Mouse (Mus musculus): Measurements from ENCODE around the gene Rrp7a. TPM values are rescaled to one million over a fixed set of nuclear protein-coding genes. Genes with fewer than 3 reads are reported as not detected.

Gene Rrp7a
- total and polyA plus RNA-seq, 3 experiments: 34.0 to 126 (median 73.2) TPM

DNA sequence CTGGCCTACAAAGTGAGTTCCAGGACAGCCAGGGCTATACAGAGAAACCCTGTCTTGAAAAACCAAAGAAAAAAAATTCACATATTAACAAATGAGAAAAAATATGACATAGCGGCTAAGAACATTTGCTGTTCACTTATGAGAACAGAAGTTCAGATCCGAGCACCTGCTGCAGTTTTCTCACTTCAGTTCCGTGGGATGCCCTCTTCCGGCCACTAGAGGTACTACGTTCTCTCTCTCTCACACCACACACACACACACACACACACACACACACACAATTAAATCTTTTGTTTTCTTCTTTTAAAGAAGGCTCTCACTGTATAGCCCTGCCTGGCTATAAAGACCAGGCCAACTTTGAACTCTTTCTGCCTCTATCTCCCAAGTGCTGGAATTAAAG is 54.3 kb downstream of the Rrp7a start:
- no peaks in the 10 kb centered on the region for H3K9me3 ChIP-seq (replicated peaks)
- no peak for DNase-seq (ENCODE audit: low spot score)
- TF ChIP-seq CTCF (IDR thresholded peaks at IDR 0.05; ENCODE audit: low read depth, low read length): no peak
- TF ChIP-seq TAL1 (conservative IDR thresholded peaks at IDR 0.05; ENCODE audit: low read depth, low read length): no peak
- TF ChIP-seq GATA1 (IDR thresholded peaks at IDR 0.05; ENCODE audit: borderline replicate concordance, low read length): no peak
- TF ChIP-seq GATA2 (IDR thresholded peaks at IDR 0.05; ENCODE audit: borderline replicate concordance, low read depth, low read length): no peak
- no peak for TF ChIP-seq POLR2AphosphoS5 (IDR thresholded peaks at IDR 0.05; ENCODE audit: insufficient replicate concordance, low read depth, low read length)
- no peak for ATAC-seq (ENCODE audit: extremely low read depth, insufficient number of reproducible peaks, low FRiP score, poor library complexity, severe bottlenecking)
- no peaks in the 10 kb centered on the region for H3K4me1 ChIP-seq (ENCODE audit: insufficient read depth, low read depth, low read length)
- peaks cover 4% of the 10 kb centered on the region for H3K27me3 ChIP-seq (ENCODE audit: insufficient read depth, low read length)
- H3K4me3 ChIP-seq (ENCODE audit: low read depth, low read length): no peak overlapping the region
- H3K36me3 ChIP-seq (replicated peaks): no peaks in the 10 kb centered on the region

DNA sequence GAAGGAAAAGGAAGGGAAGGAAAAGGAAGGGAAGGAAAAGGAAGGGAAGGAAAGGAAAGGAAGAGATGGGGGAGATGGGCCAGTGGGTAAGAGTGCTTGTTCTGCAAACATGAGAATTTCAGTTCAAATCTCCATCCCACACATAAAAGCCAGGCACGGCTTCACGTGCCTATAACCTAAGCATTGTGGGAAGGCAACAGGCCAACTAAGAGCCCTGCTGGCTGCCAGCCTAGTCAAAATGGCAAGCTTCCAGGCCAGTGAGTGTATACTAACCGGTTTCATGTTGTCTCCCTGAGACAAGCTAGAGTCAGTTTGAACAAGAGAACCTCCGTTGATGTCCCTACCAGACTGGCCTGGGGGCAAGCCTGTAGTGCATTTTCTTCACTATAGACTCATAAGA is 57.1 kb downstream of the Rrp7a start:
- DNase-seq (ENCODE audit: low spot score) (no peak), ATAC-seq (ENCODE audit: extremely low read depth, insufficient number of reproducible peaks, low FRiP score, poor library complexity, severe bottlenecking) (no peak)
- H3K4me1 ChIP-seq (ENCODE audit: insufficient read depth, low read depth, low read length): no peaks in the 10 kb centered on the region
- TF ChIP-seq POLR2AphosphoS5 (IDR thresholded peaks at IDR 0.05; ENCODE audit: insufficient replicate concordance, low read depth, low read length) (no peak), GATA2 (IDR thresholded peaks at IDR 0.05; ENCODE audit: borderline replicate concordance, low read depth, low read length) (no peak), GATA1 (IDR thresholded peaks at IDR 0.05; ENCODE audit: borderline replicate concordance, low read length) (no peak), CTCF (IDR thresholded peaks at IDR 0.05; ENCODE audit: low read depth, low read length) (no peak), TAL1 (conservative IDR thresholded peaks at IDR 0.05; ENCODE audit: low read depth, low read length) (no peak)
- no peaks in the 10 kb centered on the region for H3K9me3 ChIP-seq (replicated peaks)
- H3K4me3 ChIP-seq (ENCODE audit: low read depth, low read length): no peak overlapping the region
- no peaks in the 10 kb centered on the region for H3K36me3 ChIP-seq (replicated peaks)
- peaks cover 7% of the 10 kb centered on the region for H3K27me3 ChIP-seq (ENCODE audit: insufficient read depth, low read length)

Other genes starting within 250 kb of the Rrp7a start
- 126 and 146 TPM in 2 replicates for gene Tcf20, start 134.9 kb downstream of the Rrp7a start, total RNA-seq (2014; fragmentation: Nextera tagmentation)
- gene Tcf20, start 134.9 kb downstream of the Rrp7a start, total RNA-seq (2017): 116 and 128 TPM in 2 replicates
- gene Tcf20, start 134.9 kb downstream of the Rrp7a start, polyA plus RNA-seq (2012): 24.2 and 26.1 TPM in 2 replicates
- gene Nfam1, start 89.5 kb downstream of the Rrp7a start, total RNA-seq (2014; fragmentation: Nextera tagmentation): not detected in 2 replicates
- 0.60 and 0.81 TPM in 2 replicates for gene Nfam1, start 89.5 kb downstream of the Rrp7a start, total RNA-seq (2017)
- 0.03 and 0.09 TPM in 2 replicates for gene Nfam1, start 89.5 kb downstream of the Rrp7a start, polyA plus RNA-seq (2012)
- 25.4 and 40.5 TPM in 2 replicates for gene Serhl, start 33.3 kb downstream of the Rrp7a start, total RNA-seq (2014; fragmentation: Nextera tagmentation)
- gene Serhl, start 33.3 kb downstream of the Rrp7a start, total RNA-seq (2017): 29.5 and 32.7 TPM in 2 replicates
- 2.3 and 3.1 TPM in 2 replicates for gene Serhl, start 33.3 kb downstream of the Rrp7a start, polyA plus RNA-seq (2012)
- gene Poldip3, start 26.6 kb upstream of the Rrp7a start, total RNA-seq (2014; fragmentation: Nextera tagmentation): 99.3 and 108 TPM in 2 replicates
- gene Poldip3, start 26.6 kb upstream of the Rrp7a start, total RNA-seq (2017): 109 and 120 TPM in 2 replicates
- gene Poldip3, start 26.6 kb upstream of the Rrp7a start, polyA plus RNA-seq (2012): 237 and 272 TPM in 2 replicates
- gene Cyb5r3, start 49.8 kb upstream of the Rrp7a start, total RNA-seq (2014; fragmentation: Nextera tagmentation): 98.1 and 132 TPM in 2 replicates
- gene Cyb5r3, start 49.8 kb upstream of the Rrp7a start, total RNA-seq (2017): 46.5 and 58.5 TPM in 2 replicates
- 109 and 167 TPM in 2 replicates for gene Cyb5r3, start 49.8 kb upstream of the Rrp7a start, polyA plus RNA-seq (2012)
- gene A4galt, start 129.0 kb upstream of the Rrp7a start, total RNA-seq (2014; fragmentation: Nextera tagmentation): not detected in 2 replicates
- 0.06 and 0.11 TPM in 2 replicates for gene A4galt, start 129.0 kb upstream of the Rrp7a start, total RNA-seq (2017)
- not detected in 2 replicates for gene A4galt, start 129.0 kb upstream of the Rrp7a start, polyA plus RNA-seq (2012)
- gene Arfgap3, start 227.4 kb upstream of the Rrp7a start, total RNA-seq (2014; fragmentation: Nextera tagmentation): 39.7 and 56.7 TPM in 2 replicates
- 47.0 and 49.7 TPM in 2 replicates for gene Arfgap3, start 227.4 kb upstream of the Rrp7a start, total RNA-seq (2017)
- 7.1 and 8.4 TPM in 2 replicates for gene Arfgap3, start 227.4 kb upstream of the Rrp7a start, polyA plus RNA-seq (2012)